Mouse (Mus musculus) lung, postnatal 4 days (tissue): Measurements from ENCODE around the gene Arl4d.
"Not testable (repeated sequence)": the region's sequence is repeated elsewhere in the genome, so short reads cannot be mapped to it uniquely, and the experiment has no call there.

ENCODE experiments used
- DNase-seq, 2 experiments: peaks; one replicate each; pipeline ENCODE4 v3.0.0; 2021

The Arl4d gene

DNA sequence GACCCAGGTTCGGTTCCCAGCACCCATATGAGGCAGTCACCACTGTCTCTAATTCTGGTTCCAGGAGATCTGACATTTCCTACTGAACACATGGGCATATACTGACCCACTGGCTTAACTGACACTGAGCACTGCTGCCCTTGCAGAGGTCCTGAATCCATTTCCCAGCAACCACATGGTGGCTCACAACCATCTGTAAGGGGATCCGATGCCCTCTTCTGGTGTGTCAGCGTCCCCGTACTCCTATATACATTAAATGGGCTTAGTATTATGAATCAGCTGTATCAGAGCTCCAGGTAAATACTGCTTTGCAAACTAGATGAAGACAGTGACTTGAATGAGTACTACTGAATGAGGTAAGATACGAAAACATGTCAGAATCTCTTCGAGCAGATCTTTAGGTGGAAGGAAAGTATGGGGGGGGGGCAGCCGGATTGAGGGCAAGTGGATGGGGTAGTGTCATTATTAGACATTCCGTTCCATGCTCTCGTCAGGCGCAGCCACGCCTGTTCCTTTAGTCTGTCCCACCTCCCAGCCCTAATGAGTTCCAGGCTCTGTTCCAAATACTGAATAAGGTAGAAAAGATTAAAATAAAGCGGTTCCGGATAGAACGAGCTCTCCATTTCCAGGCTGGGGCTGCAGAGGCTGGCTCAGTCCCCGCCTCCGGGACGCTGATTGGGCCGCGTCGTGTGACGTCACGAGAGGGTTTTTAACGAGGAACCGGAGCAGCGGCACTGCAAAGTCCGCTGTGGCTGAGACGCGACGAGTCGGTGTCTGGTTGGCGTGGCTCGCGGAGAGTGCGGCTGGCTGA, at the start of gene Arl4d:
Gene Arl4d (plus strand): TSS at position 717 of the 811 bp plus-strand sequence.
- peak; percentile 96 to 97 for DNase-seq

DNA sequence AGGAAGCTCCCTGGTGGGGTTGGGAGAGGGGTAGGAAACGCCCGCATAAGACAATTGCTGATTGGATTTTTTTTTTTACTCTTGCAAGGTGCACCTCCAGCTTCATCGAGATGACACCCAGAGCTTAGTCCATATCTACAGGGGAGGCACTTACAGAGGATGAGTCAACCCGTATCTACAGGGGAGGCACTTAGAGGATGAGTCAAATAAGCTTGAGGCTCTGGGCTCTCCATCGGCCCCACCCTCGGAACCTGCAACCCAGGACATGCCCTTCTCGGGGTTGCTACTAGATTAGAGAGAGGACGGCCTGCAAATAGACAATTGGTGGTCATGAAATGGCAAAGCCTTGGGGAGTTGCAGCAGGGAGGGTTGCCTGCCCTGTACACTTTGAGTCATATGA, 49.2 kb upstream of the Arl4d start:
- DNase-seq = no peak

DNA sequence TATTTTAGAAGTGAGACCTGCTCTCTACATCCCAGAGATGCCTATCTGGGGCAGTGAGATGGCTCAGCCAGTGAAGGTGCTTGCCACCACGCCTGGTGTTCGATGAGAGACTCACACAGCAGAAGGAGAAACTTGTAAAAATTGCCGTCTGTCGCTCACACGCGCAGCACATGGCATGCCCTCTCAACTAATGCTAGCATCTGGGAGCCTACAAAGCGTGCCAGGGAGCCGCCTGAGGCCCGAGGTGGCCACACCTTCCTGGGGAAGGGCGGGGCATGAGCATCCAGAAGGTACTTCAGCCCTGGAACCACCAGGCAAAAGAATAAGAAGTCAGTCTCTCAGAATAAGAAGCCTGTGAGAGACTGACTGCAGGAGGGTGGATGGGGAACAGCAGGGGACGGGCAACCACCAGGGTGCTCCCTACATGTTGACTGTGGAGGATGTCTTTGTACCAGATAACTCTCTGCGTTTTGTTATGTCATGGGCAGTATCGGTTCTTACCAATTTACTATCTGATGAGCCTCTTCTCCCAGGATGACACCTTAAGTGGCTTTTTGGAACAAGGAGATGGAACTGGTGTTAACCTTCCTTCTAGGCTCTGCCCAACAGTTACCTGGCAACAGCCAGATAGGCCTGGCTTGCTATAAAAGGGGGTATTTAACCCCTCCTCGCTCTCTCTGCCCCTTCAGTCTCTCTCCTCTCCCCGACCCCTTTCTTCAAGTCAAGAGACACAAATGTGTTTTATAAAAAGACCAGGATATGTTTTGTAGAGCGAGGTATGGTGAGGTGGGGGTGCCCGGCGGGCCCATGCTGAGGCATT, 48.2 kb upstream of the Arl4d start:
- DNase-seq = no peak

DNA sequence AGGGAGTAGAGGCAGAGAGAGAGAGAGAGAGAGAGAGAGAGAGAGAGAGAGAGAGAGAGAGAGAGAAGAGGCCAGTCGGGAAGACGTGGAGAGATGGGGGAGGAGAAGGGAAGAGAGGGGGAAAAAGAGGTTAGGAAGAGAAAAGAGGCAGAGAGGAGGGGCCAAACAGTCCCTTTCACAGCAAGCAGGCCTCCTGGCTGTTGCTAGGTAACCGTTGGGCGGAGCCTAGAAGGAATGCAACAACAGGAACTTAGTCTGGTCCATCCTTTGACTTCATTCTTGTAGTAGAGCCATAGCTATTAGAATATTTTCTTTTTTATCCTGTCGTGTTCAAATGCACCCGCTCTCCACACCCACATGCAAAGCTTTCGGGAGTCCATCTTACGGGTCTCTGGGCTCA, 47.5 kb upstream of the Arl4d start:
- DNase-seq = peak; percentile 36 to 50

GRCm38 (mm10) chr11:101618596-101618995, 46.7 kb upstream of the Arl4d start:
- no peak for DNase-seq

DNA sequence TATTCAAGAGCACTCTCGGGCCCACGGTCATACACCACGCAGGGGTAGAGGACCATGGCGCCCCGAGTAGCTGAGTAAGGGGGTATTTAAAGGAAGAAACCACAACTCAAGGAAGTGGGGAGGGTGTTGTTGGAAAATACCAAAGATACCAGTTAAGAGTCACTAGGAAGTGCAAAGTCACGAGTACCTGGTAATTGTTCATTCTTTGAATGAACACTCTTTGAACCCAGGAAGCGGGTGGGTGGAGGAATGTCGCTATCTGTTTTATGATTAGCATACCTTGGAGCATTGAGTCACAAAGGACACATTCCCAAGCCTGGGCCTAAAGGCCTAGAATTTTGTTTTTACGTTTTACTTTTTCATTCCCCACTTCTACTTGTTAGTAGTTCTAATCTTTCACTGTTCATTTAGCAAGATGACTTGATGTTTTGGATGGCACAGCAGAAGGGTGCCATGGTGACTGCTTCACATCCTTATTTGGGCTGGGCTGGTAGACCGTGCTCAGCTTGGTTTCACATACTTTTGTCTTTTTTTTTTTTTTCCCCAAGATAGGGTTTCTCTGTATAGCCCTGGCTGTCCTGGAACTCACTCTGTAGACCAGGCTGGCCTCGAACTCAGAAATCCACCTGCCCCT, 45.2 kb upstream of the Arl4d start:
- DNase-seq = not testable (repeated sequence)

- no peak for DNase-seq
Observed at GRCm38 (mm10) chr11:101626649-101626994, 38.7 kb upstream of the Arl4d start.

DNA sequence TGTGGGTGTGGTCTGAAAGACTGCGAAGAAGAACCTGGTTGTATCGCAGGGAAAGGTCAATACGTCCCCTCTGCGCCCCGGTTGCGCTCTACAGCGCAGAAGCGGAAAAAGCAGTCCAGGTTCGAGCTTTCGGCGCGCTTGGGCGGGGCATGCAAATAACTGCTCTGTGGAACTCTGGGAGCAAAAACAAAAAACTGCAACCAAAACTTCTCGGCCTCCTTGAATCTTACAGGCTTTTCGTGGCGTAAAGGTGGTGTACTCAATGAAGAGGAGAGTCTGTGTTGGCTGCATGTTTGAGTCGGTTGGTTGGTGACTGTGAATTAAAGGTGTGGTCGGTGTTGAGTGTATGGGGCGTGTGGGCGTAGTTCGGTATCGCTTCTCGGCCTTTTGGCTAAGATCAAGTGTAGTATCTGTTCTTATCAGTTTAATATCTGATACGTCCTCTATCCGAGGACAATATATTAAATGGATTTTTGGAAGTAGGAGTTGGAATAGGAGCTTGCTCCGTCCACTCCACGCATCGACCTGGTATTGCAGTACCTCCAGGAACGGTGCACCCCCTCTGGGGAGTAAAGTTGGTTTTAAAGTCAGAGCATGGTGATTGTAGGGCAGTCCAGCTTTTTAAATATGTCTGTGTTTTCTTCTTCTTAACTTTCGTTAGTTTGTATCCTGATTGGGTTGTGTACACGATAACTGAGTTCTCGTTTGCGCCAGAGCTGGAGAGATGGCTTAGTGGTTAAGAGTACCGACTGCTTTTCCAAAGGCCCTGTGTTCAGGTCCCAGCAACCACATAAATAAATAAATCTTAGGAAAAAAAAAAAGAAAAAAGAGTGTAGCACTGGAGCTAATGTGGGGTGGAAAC, 38.1 kb upstream of the Arl4d start, which contains the start of gene Rdm1:
Gene Rdm1 (plus strand): TSS at position 201 of the 862 bp plus-strand sequence.
- peak; percentile 87 to 88 for DNase-seq

GRCm38 (mm10) chr11:101627857-101628559, 37.3 kb upstream of the Arl4d start:
- DNase-seq = peak; percentile 89 to 92

DNA sequence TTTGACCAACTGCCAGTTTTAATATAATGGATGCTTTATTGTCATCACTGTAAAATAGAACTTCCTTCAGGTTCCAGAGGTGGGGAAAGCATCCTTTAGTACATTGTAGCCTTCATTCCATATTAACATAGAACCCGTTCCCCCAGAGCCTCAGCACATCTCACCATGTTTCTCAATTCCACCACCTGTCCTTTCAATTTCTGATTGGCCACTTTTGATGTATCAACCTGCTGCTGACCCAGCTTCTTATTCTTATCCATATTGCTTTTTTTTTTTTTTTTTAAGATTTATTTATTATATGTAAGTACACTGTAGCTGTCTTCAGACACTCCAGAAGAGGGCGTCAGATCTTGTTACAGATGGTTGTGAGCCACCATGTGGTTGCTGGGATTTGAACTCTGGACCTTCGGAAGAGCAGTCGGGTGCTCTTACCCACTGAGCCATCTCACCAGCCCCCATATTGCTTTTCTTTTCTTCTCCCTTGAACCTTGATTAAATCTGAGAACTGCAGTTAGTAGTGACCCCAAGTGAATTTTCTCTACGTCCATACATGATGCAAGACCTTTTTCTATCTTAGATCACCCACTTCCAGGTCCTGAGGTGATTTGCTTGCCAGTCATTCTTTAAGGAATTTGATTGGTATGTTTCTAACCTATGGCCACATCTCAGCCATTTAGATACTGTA, 36.5 kb upstream of the Arl4d start:
- not testable (repeated sequence) for DNase-seq

DNA sequence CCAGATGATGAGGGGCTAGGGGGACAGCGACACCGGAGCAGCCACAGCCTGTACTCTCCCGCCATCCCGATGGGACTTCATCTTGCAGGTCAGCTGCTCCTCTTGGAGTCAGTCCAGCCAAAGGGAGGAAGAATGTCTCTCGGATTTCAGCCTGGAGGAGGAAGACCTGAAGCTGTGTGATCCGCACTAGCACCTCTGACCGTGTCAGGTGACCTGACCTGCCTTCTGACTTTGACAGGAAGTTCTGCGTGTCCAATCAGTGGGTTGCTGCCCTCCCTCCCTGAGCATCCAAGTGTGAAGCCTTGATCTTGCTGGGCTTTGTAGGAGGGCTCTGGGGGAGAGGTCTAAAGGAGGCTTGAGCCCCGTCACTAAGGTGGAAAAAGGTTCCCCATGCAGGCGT, 29.7 kb upstream of the Arl4d start:
- DNase-seq = no peak

- no peak for DNase-seq
Observed at GRCm38 (mm10) chr11:101639761-101640160, 25.6 kb upstream of the Arl4d start.

GRCm38 (mm10) chr11:101640857-101641709, 24.3 kb upstream of the Arl4d start:
- DNase-seq = peak; percentile 85 to 89

- peak; percentile 30 to 57 for DNase-seq
Observed at GRCm38 (mm10) chr11:101641710-101642642, 23.4 kb upstream of the Arl4d start.

- DNase-seq = no peak
Observed at GRCm38 (mm10) chr11:101642931-101643330, 22.4 kb upstream of the Arl4d start.

GRCm38 (mm10) chr11:101644591-101644990, 20.8 kb upstream of the Arl4d start:
- no peak for DNase-seq

DNA sequence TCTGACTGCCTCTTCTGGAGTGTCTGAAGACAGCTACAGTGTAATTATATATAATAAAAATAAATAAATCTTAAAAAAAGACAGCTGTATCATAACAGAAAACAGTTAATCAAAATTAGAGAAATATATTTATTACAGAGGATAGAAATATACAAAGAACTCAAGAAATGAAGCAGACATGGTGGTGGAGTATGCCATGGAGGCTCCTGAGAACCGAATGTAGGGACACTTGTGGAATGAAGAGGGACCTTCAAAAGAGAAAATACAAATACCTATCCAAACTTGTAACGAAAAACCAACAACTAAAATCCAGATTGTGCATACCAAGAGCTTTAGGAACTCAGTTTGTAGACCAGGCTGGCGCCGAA, 20.3 kb upstream of the Arl4d start:
- not testable (repeated sequence) for DNase-seq

- DNase-seq = peak; percentile 76 to 79
Observed at GRCm38 (mm10) chr11:101645411-101646282, 19.7 kb upstream of the Arl4d start.
